Mouse (Mus musculus): ENCODE data around the gene Uba7. TPM values are rescaled to one million over a fixed set of nuclear protein-coding genes. Genes with fewer than 3 reads are reported as not detected.
"Not testable (repeated sequence)": the region's sequence is repeated elsewhere in the genome, so short reads cannot be mapped to it uniquely, and the experiment has no call there.

Gene Uba7
- total RNA-seq, 2 experiments from 2014 or later: 21.8 to 32.0 TPM

- no peak for DNase-seq (ENCODE audit: low spot score in 2 of 2)
These were observed 12.6 kb downstream of the Uba7 start for GRCm38 (mm10) chr9:107987950-107988349.

- DNase-seq (ENCODE audit: low spot score in 2 of 2): no peak
These were observed 16.9 kb downstream of the Uba7 start, which contains the start of gene Cdhr4 for GRCm38 (mm10) chr9:107992197-107992596. Gene Cdhr4, plus strand, starts transcription at chr9:107992497.

- DNase-seq (ENCODE audit: low spot score in 2 of 2): no peak
These were observed 17.7 kb downstream of the Uba7 start for GRCm38 (mm10) chr9:107993013-107993412.

- DNase-seq (ENCODE audit: low spot score in 2 of 2): no peak
These were observed 19.2 kb downstream of the Uba7 start for GRCm38 (mm10) chr9:107994464-107994863.

GRCm38 (mm10) chr9:107995513-107995912, 20.2 kb downstream of the Uba7 start:
- DNase-seq (ENCODE audit: low spot score in 2 of 2): no peak

- no peak for DNase-seq (ENCODE audit: low spot score in 2 of 2)
These were observed 20.7 kb downstream of the Uba7 start, which contains the start of gene Gm20662 for GRCm38 (mm10) chr9:107996049-107996448. Gene Gm20662, plus strand, starts transcription at chr9:107996349.

- DNase-seq (ENCODE audit: low spot score in 2 of 2): peak; percentile 98 to 99
These were observed 26.8 kb downstream of the Uba7 start, which contains the start of gene Ip6k1 for GRCm38 (mm10) chr9:108001922-108002770. Gene Ip6k1, plus strand, starts transcription at chr9:108002501.

- DNase-seq (ENCODE audit: low spot score in 2 of 2): no peak
These were observed 27.6 kb downstream of the Uba7 start for GRCm38 (mm10) chr9:108002778-108003530.

GRCm38 (mm10) chr9:108003531-108003890, 28.2 kb downstream of the Uba7 start:
- no peak for DNase-seq (ENCODE audit: low spot score in 2 of 2)

- no peak for DNase-seq (ENCODE audit: low spot score in 2 of 2)
These were observed 32.7 kb downstream of the Uba7 start for GRCm38 (mm10) chr9:108008041-108008440.

- no peak for DNase-seq (ENCODE audit: low spot score in 2 of 2)
These were observed 35.1 kb downstream of the Uba7 start for GRCm38 (mm10) chr9:108010385-108010784.

GRCm38 (mm10) chr9:108013577-108013976, 38.3 kb downstream of the Uba7 start:
- DNase-seq (ENCODE audit: low spot score in 2 of 2): not testable (repeated sequence)

GRCm38 (mm10) chr9:108017127-108017526, 41.8 kb downstream of the Uba7 start:
- no peak for DNase-seq (ENCODE audit: low spot score in 2 of 2)

- DNase-seq (ENCODE audit: low spot score in 2 of 2): no peak
These were observed 45.4 kb downstream of the Uba7 start for GRCm38 (mm10) chr9:108020741-108021140.

GRCm38 (mm10) chr9:108023216-108023615, 47.9 kb downstream of the Uba7 start:
- DNase-seq (ENCODE audit: low spot score in 2 of 2): no peak

GRCm38 (mm10) chr9:108026584-108026983, 51.3 kb downstream of the Uba7 start:
- DNase-seq (ENCODE audit: low spot score in 2 of 2): no peak

GRCm38 (mm10) chr9:108027867-108028266, 52.6 kb downstream of the Uba7 start:
- no peak for DNase-seq (ENCODE audit: low spot score in 2 of 2)

- no peak for DNase-seq (ENCODE audit: low spot score in 2 of 2)
These were observed 56.8 kb downstream of the Uba7 start for GRCm38 (mm10) chr9:108032126-108032525.
